Mouse (Mus musculus) gastrocnemius, postnatal 14 days (tissue): ENCODE measurements at regions not wholly inside any gene's neighbourhood (a gene's known extent, or its start where the extent isn't known, plus 50 kb on each side); places are given as distances from the start of the nearest gene placed in this dataset.
A peak's percentile ranks its signal among the peaks of the same experiment; 100 is the strongest.

Source experiments
- DNase-seq: peaks from one replicate; pipeline ENCODE4 v3.0.0; 2021; ENCODE audit warnings: mixed read lengths
- intact Hi-C: fragments of 180-260 bp; cut with DNase I; formaldehyde crosslinking; loops from one replicate; pipeline ENCODE4 v1.15.1; 2025; ENCODE audit warnings: low total_unique reads

GRCm38 (mm10) chr12:27866421-27866820, 524.0 kb upstream of the Sox11 start:
- intact Hi-C loops, result no loop called here

GRCm38 (mm10) chr12:27849537-27849936, 507.2 kb upstream of the Sox11 start:
- DNase-seq, result peak; percentile 11
- intact Hi-C loops, result no loop called here

More at GRCm38 (mm10) chr12:27866421-27866820, 524.0 kb upstream of the Sox11 start:
- DNase-seq, result no peak

DNA sequence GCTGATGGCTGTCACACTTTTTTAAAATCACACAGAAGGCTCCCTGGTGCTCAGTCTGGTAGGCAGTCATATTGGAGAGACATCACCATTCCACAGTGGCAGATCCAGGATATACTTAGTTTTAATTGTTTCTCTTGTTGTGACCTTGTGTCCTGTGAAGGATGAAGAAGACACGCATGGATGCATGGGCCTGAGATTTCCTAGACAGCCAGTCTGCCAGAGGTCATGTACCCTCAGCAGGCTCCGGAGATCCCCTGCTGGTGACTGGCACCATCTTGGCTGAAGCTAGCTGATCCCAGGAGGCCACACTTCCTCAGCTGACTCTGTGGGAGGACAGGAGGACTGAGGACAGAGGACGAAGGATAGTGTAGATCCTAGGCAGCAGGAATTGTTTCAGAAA, 506.7 kb upstream of the Sox11 start:
- no peak for DNase-seq
- intact Hi-C loops, result no loop called here

DNA sequence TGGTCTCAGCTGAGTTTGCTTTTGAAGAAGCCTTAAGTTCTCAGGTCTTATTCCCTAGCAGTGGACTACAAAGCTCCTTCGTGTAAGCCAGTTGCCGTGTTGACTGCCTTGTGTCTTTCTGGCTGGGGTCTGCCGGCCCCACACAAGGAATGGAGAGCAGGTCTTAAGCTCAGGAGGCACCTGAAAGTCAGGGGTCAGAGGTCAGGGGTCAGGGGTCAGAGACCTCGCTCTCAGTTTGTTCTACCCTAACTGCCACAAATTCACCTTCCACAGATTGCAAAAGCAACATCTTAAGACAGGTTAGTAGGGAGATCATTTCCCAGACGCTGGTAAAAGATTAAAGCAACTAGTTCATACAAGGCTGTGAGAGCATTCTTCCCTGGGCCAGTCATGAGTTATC, 505.8 kb upstream of the Sox11 start:
- no peak for DNase-seq

GRCm38 (mm10) chr12:27847397-27847796, 505.0 kb upstream of the Sox11 start:
- intact Hi-C loops, result no loop called here
- no peak for DNase-seq

More for the DNA sequence above, 505.8 kb upstream of the Sox11 start:
- intact Hi-C loops, result no loop called here

DNA sequence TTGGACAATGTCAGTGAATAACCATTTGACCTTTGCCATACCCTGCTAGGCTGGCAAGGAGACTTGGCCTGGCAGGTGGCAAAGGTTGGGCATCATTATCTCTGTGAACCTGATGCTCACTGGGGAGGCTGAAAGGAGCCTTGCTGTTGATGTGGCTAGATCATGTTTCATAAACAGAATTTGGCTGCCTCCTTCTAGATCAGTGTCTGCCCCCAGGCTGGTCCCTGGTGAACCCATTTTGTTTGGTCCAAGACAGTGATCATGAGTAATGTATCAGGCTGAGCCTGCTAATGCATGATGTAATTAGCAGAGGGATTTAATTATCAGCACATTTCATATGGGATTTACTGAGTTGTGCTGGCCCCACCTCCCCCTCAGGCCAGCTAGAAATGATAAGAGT, 502.6 kb upstream of the Sox11 start:
- no peak for DNase-seq
- intact Hi-C loops, result no loop called here

DNA sequence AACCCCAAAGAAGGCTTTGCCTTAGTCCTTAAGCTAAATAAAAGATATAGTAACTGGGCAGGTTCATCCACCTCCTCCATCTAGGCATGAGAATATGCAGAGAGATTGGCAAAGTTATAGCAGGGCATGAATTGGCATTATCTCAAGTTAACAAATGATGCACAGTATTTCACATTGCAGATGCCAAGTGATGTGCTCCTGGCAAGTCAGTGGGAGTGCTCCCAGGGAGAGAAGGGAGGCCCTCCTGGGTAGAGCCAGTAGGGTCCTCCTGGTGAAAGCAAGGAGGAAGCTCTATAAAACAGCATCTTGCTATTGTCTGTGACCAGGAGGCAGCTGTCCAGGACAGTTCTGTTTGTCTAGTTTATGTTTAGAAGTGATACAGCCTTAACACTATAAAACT, 496.6 kb upstream of the Sox11 start:
- DNase-seq, result no peak
- intact Hi-C loops, result no loop called here

DNA sequence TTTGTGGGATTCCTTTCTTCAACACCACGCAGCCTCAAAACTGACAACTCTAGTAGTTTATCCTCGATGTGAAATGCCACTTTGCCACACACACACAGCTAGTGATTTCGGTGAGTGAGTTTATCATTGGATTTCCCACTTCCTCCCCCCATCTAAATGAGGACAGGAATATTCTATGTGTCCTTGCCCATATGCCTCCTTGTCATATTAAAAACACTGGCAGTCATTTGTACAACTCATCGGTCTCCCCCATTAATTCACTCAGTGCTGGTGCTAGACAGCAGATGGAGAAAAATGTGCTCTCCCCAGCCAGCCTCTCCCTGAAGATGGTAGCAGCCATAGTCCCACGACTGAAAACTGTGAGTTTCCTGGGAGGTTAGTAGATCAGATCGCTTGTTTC, 496.0 kb upstream of the Sox11 start:
- DNase-seq, result no peak
- intact Hi-C loops, result no loop called here

- no peak for DNase-seq
- intact Hi-C loops, result no loop called here
Observed at GRCm38 (mm10) chr12:27826208-27826607, 483.8 kb upstream of the Sox11 start.

GRCm38 (mm10) chr12:27823392-27823791, 481.0 kb upstream of the Sox11 start:
- intact Hi-C loops, result no loop called here
- DNase-seq, result no peak

- DNase-seq, result no peak
- intact Hi-C loops, result no loop called here
Observed at GRCm38 (mm10) chr12:27796642-27797041, 454.3 kb upstream of the Sox11 start.

DNA sequence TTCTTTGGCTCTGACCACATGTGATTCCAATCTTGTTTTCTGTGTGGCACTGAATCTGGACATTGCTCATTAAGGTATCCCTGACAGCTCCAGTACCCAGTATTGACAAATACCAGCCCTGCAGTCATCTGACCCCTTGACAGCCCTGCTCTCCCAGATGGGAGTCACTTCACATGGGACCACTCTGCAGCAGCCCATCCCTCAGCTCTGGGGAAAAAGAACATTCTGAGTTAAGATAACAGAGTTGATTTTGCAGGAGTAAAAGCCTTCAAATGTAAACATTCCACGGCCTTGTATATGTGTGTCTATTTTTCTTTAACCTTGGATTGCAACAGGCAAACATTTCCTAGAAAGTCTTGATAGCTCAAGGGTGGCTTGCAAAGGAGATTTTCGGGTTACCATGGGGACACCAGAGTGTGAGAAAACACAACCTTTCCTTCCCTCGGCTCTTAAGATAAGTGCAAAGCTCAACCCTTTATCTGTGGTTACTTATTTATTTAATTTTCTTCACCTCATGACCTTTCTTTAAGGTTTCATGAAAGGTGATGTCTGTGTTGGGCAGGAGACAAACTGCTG, 444.4 kb upstream of the Sox11 start:
- intact Hi-C loops, result no loop called here
- no peak for DNase-seq

- intact Hi-C loops, result no loop called here
- no peak for DNase-seq
Observed at GRCm38 (mm10) chr12:27780801-27781200, 438.4 kb upstream of the Sox11 start.

- DNase-seq, result no peak
- intact Hi-C loops, result no loop called here
Observed at GRCm38 (mm10) chr12:27765948-27766347, 423.6 kb upstream of the Sox11 start.

GRCm38 (mm10) chr12:27759016-27759415, 416.6 kb upstream of the Sox11 start:
- no peak for DNase-seq
- intact Hi-C loops, result no loop called here

- no peak for DNase-seq
- intact Hi-C loops, result no loop called here
Observed at GRCm38 (mm10) chr12:27757641-27758040, 415.3 kb upstream of the Sox11 start.

DNA sequence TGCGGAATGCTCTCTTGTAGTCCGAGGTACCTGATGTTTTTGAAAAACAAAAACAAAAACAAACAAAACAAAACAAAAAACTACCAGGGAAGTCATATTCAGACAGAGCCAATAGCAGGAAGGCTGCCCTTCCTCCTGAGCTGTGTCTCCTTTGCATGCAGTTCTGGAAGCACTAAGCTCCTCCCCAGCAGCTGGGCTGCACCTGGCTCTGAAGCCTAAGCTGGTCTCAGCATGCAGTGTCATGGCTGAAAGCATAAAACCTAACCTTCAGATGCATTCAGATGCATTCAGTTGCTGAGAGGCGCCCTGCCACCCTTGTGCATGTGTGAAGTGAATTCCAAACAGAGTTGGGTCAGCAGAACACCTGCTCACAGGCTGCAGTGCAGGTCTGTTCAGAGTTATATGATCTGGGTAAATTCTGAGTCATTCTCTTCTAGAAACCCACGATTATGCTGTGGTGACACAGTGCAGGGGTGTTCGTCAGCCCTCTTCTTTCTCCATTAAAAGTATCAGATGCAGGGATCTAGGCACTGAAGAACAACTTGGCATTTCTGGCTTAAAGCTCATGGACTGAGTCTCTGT, 382.3 kb upstream of the Sox11 start:
- no peak for DNase-seq
- intact Hi-C loops, result no loop called here

DNA sequence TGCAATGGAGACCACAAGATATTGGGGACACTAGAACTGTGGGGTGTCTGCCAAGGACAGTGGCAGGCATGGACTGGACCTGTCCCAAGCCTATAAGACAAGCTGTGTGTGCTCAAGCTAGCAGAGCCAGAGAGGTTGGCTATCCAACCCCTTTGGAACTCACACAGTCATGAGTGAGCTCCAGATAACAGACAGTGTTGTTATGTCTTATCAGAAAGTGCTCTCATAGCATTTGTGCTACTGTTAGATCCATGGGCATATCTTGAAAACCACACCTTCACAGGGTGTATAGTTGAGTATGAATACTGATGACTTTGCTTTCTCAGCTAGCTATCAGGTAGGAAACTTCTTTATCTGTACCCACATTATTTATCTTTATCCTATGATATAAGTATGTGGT, 338.1 kb upstream of the Sox11 start:
- intact Hi-C loops, result no loop called here
- no peak for DNase-seq

- DNase-seq, result no peak
- intact Hi-C loops, result no loop called here
Observed at GRCm38 (mm10) chr12:27673404-27673803, 331.0 kb upstream of the Sox11 start.

DNA sequence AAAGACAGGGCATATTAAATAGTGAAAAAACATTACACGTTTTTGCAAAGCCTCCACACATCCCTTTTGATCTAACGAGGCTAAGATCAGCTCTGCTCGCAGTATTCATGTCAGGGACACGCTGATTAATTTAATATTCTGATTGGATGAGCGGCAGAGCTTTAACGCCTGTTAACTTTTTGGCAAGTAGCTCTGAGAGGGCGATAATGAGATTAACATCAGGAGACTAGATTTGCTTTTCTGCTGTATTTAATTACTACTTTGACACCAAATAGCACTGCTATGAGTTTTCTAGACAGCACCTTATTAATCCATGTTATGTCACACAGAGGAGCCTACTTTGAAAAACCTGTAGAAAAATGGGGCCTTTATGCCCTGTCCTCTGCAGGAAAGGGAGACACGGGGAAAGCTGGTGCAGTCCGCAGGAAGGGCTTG, 328.3 kb upstream of the Sox11 start:
- no peak for DNase-seq
- intact Hi-C loops, result no loop called here

DNA sequence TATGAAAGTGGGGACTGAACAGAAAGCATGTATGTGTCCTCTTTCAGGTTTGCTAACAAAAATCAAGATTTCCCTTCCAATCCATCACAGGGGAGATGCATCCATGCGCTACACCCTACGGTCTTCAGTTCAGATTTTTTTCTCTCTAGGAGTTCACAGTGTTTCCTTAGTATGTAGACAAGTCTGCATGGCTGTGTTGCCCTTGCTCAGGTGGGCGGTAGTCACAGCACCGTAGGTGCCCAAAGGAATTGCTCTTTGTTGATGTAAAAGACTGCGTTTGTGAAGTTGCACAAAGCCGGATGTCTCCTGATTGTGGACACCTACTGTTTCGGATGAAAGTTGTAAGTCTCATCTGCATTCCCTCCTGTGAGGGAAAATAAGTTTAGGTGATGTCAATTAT, 327.8 kb upstream of the Sox11 start:
- intact Hi-C loops, result no loop called here
- no peak for DNase-seq

- intact Hi-C loops, result no loop called here
- DNase-seq, result no peak
Observed at GRCm38 (mm10) chr12:27669542-27669941, 327.2 kb upstream of the Sox11 start.
